8 mouse cellular contexts compared by ENCODE assay signal in genomic region chr2:24367030-24367894, GRCm38 (mm10). TPM values are rescaled to one million over a fixed set of nuclear protein-coding genes. Genes with fewer than 3 reads are reported as not detected.
DNase-seq lines count a peak whose midpoint lies in the region; ATAC-seq lines count a peak whose summit lies in the region.

Gene Psd4 (plus strand): TSS chr2:24367580.

- ATAC-seq in embryonic facial prominence, embryonic 13.5 days (ENCODE audit: insufficient number of reproducible peaks, insufficient read depth, low FRiP score, low TSS enrichment, low read depth), result 0 out of 2 replicates have a peak, but pooled peaks have one; percentile 69
- ATAC-seq in heart, embryonic 13.5 days (ENCODE audit: extremely low read depth, insufficient number of reproducible peaks, low FRiP score, low TSS enrichment), result peak; percentile 70; the same call in 1 of the 2 replicates
- peak; percentile 96 for ATAC-seq in kidney, embryonic 15.5 days (replicated peaks; ENCODE audit: low FRiP score)

- 4% methylated on average over 47 of the region's 47 CpGs for WGBS in embryonic facial prominence, embryonic 13.5 days
- 4% methylated on average over 47 of the region's 47 CpGs for WGBS in heart, embryonic 13.5 days
- WGBS in kidney, embryonic 15.5 days, result 4% methylated on average over 46 of the region's 47 CpGs

- peak; percentile 49 for DNase-seq in right cerebral cortex, postnatal 10 days (ENCODE audit: low spot score in 2 of 2)
- DNase-seq in right cerebral cortex, adult 2 months (ENCODE audit: low spot score in 2 of 2), result no peak
- DNase-seq in lung, postnatal 10 days, result peak; percentile 86
- peak; percentile 22 for DNase-seq in ovary, postnatal 10 days (ENCODE audit: low spot score)
- DNase-seq in urinary bladder, adult 18-20 months (ENCODE audit: low spot score in 2 of 2), result peak; percentile 65 to 82

- H3K36me3 ChIP-seq in embryonic facial prominence, embryonic 13.5 days, result no peaks in the 10 kb centered on the region
- H3K36me3 ChIP-seq in heart, embryonic 13.5 days, result no peaks in the 10 kb centered on the region
- no peaks in the 10 kb centered on the region for H3K36me3 ChIP-seq in kidney, embryonic 15.5 days

- peak within 1 kb of the TSS; percentile 66 for H3K9ac ChIP-seq in embryonic facial prominence, embryonic 13.5 days
- H3K9ac ChIP-seq in heart, embryonic 13.5 days, result peak within 1 kb of the TSS; percentile 72
- H3K9ac ChIP-seq in kidney, embryonic 15.5 days, result peak within 1 kb of the TSS; percentile 6; the same call in 1 of the 2 replicates

- peaks cover 14% of the 10 kb centered on the region; the same call in 1 of the 2 replicates for H3K27me3 ChIP-seq in embryonic facial prominence, embryonic 13.5 days
- peaks cover 24% of the 10 kb centered on the region for H3K27me3 ChIP-seq in heart, embryonic 13.5 days (replicated peaks)
- H3K27me3 ChIP-seq in kidney, embryonic 15.5 days, result 0 out of 2 replicates have a peak, but pooled peaks cover 5% of the 10 kb centered on the region

- peak within 1 kb of the TSS; percentile 80 for H3K4me2 ChIP-seq in embryonic facial prominence, embryonic 13.5 days
- peak within 1 kb of the TSS; percentile 72 for H3K4me2 ChIP-seq in heart, embryonic 13.5 days
- H3K4me2 ChIP-seq in kidney, embryonic 15.5 days, result peak within 1 kb of the TSS; percentile 64

- H3K9me3 ChIP-seq in embryonic facial prominence, embryonic 13.5 days, result no peaks in the 10 kb centered on the region
- H3K9me3 ChIP-seq in heart, embryonic 13.5 days, result no peaks in the 10 kb centered on the region
- H3K9me3 ChIP-seq in kidney, embryonic 15.5 days (replicated peaks), result no peaks in the 10 kb centered on the region

- H3K4me3 ChIP-seq in embryonic facial prominence, embryonic 13.5 days, result peak within 1 kb of the TSS; percentile 44
- H3K4me3 ChIP-seq in heart, embryonic 13.5 days, result peak within 1 kb of the TSS; percentile 47
- H3K4me3 ChIP-seq in kidney, embryonic 15.5 days (replicated peaks), result peak within 1 kb of the TSS; percentile 38

- H3K27ac ChIP-seq in embryonic facial prominence, embryonic 13.5 days, result no peak within 1 kb of the TSS
- H3K27ac ChIP-seq in heart, embryonic 13.5 days (replicated peaks), result no peak within 1 kb of the TSS
- H3K27ac ChIP-seq in kidney, embryonic 15.5 days, result peak within 1 kb of the TSS; percentile 56

- peaks cover 6% of the 10 kb centered on the region; the same call in 1 of the 2 replicates for H3K4me1 ChIP-seq in embryonic facial prominence, embryonic 13.5 days
- H3K4me1 ChIP-seq in heart, embryonic 13.5 days, result peaks cover 5% of the 10 kb centered on the region
- peaks cover 11% of the 10 kb centered on the region for H3K4me1 ChIP-seq in kidney, embryonic 15.5 days

RNA-seq across cellular contexts. Expression of gene Psd4, which starts in this region (rescaled TPM):
- 1.1 and 2.5 TPM in 2 replicates for polyA plus RNA-seq in embryonic facial prominence, embryonic 13.5 days (2015; fragmentation: Nextera tagmentation; extraction: Ambion mirVana)
- 0.96 and 1.1 TPM in 2 replicates for polyA plus RNA-seq in heart, embryonic 13.5 days (2015; fragmentation: Nextera tagmentation; extraction: Ambion mirVana)
- 2.2 and 2.3 TPM in 2 replicates for polyA plus RNA-seq in kidney, embryonic 15.5 days (2015; fragmentation: Nextera tagmentation; extraction: Ambion mirVana)

Comparison
In these comparisons a context has a peak if more than half of its experiments do, and no peak if none do; other contexts are left out.
1. DNase-seq: peak in right cerebral cortex, postnatal 10 days (2 of 2), lung, postnatal 10 days (single experiment), ovary, postnatal 10 days (single experiment) and urinary bladder, adult 18-20 months (2 of 2); none in right cerebral cortex, adult 2 months (0 of 2).
2. H3K9ac ChIP-seq: peak in every context shown above with its lines; median percentile 72 in heart, embryonic 13.5 days; 66 in embryonic facial prominence, embryonic 13.5 days; 6 in kidney, embryonic 15.5 days.
3. Peak in every context shown above with its lines, with median percentiles within 50 percentile points of each other: ATAC-seq, H3K4me2 ChIP-seq and H3K4me3 ChIP-seq.